Mouse (Mus musculus) kidney, adult 8-10 months (tissue): ENCODE measurements around the gene Cyth1.

Experiments
- DNase-seq, 2 experiments: peaks; one replicate each; pipeline ENCODE4 v3.0.0; 2022

Cyth1 gene

GRCm38 (mm10) chr11:118253447-118254158 lies 5.2 kb upstream of the Cyth1 start:
- DNase-seq, result no peak

GRCm38 (mm10) chr11:118249012-118249383 lies 606 bp upstream of the Cyth1 start:
- DNase-seq, result no peak

- DNase-seq, result peak; percentile 70 to 76
These were observed 865 bp downstream of the Cyth1 start for GRCm38 (mm10) chr11:118247359-118248095.

- DNase-seq, result no peak
These were observed 1.7 kb downstream of the Cyth1 start for GRCm38 (mm10) chr11:118246724-118247123.

GRCm38 (mm10) chr11:118245130-118245529 lies 3.3 kb downstream of the Cyth1 start:
- no peak for DNase-seq

DNA sequence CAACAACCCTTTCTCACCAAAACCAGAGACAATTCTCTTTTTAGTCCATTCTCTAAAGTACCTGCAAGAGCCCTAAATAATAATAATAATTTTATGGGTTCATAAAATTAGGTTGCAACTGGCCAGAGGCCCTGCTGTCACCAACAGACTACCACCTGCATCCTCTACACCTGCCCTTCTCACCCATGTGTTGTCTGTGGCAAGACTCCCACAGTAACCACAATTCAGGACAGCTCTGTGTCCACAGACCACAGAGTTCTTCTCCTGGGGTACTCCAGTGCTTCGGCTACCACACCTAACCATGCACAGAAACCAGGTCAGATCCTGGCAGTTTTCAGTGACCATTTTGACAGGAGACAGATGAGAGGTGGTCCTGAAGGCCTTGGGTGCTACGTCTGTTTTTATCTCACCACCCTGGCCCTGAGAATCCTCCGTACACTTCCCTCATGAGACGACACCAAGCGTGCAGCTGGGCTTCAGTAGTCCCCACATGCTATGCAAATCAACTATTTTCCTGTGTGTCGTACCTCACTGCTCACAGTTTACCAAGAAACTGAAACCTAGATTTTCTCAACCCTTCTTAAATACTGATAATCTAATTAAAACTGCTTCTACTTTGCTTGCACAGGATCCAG lies 4.6 kb downstream of the Cyth1 start:
- DNase-seq, result no peak

DNA sequence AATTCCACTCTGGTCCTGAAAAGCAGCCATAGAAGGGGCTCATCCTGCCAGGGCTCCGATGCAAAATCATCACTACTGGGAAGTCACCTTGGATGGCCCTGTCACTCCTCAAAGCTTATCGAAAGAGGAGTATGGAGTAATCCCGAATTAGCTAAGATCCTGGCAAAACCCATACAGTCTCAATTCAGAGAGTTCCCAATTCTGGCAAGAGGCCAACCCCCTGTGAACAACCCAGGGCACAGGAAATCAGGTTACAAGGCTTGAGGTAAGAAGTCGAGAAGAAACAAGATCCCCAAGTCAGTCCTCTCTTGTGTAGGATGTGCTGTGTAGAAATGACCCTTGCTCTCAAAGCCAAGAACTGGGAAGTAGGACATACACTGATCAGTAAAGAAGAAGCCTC lies 5.9 kb downstream of the Cyth1 start:
- DNase-seq, result no peak

DNA sequence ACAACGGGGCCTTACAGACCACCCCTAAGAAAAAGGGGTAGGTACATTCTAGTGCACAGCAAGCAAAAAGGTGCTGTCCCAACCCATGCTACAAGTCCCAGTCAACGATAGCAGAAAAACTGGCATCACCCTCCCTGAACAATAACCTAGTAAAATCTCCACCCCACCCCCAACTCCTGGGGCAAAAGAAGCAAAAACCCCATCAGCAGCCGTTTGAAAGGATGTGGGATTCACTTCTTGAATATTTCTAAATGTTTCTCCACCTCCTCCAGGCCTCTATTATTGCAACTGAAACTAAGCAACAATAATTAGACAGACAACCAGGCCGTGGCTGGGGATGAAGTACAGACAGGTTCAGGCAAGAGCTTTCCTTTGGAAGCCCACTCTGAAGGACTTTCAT lies 8.0 kb downstream of the Cyth1 start:
- no peak for DNase-seq

GRCm38 (mm10) chr11:118239281-118240198 lies 8.9 kb downstream of the Cyth1 start:
- DNase-seq, result peak; percentile 32 to 47

DNA sequence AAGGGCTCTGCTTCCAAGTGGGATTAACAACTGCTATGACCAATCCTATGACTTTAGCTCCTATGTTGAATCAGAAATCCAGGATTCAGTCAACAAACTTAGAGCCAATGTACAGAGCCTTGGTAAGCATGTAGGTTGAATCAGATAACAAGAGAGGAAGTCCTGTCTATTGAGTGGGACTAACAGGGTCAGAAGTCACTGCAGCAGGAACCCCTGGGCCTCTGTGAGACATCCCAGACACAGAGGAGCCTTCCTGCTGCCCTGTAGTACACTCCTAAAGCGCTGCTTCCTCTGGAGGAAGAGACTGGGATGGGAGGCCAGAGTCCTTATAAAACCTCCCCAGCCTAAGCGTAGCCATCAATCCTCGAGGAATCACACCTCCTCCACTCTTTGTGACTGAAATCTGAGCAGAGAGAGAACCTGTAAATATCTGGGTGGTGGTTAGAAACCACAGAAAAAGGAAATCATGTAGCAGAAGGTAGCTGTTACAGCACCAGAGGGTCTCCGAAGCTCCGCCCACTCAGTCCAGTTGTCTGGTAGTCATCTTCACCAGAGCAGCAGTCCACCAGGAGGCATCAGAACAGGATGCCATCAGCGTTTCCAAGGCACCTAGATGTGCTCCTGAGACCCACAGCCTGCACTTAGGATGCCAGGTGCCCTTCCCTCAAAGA lies 11.7 kb downstream of the Cyth1 start:
- no peak for DNase-seq

DNA sequence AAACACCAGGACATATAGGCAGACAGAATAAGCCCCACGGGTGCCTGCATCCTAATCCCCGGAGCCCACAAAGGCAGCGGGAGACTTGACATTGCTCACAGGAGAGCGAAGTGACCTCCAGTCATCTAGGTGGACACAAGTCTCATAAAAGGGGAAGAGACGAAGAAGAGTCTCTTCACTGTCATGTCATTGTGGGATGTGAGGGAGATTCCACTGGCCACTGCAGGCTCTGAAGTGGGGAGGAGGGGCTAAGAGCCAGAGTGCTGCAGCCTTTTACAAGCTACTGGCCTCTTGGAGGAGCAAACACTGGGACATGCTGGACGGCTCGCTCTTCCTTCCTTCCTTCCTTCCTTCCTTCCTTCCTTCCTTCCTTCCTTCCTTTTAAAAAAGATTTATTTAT lies 13.5 kb downstream of the Cyth1 start:
- no peak for DNase-seq

GRCm38 (mm10) chr11:118234500-118234899 lies 13.9 kb downstream of the Cyth1 start:
- no peak for DNase-seq

DNA sequence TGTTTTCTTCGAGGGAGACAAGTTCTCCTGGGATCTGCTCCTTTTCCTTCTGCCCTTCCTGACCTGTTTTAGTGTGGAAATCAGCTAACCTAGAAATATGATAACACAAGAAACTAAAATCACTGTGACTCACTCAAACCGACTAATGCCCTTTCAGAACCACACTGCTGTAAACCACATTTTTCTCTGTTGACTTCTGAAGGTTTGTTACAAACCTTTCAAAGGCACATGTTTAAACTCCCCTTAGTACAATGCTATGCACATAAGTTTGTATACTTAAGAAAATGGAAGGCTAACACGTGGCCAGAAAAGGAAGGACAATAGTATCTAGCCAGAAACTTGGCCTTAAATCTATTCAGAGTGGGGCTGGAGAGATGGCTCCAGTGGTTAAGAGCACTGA lies 14.5 kb downstream of the Cyth1 start:
- no peak for DNase-seq

DNA sequence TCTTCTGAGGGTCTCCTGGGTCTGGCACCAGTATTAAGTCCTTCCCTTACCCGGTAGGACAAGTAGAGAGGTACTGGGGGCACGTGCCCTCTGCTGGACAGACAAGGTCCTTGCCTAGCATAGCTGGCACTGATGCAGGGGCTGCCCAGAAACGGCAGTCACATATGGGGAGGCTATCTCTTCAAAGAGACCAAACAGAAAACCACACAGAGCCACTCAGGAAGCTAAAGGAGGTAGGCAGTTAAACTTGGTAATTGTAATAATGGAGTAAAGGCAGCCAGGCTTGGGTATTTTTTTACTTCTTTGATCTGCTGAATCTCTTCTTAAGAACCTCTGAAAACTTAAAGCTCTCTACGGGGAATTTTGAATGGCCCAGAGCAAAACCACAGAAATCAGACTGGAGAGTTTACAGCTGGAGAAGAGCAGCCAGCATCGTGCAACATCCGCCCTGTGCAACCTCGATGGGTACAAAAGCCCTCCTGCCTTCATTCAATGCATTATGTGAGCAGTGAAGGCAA lies 16.0 kb downstream of the Cyth1 start:
- no peak for DNase-seq

DNA sequence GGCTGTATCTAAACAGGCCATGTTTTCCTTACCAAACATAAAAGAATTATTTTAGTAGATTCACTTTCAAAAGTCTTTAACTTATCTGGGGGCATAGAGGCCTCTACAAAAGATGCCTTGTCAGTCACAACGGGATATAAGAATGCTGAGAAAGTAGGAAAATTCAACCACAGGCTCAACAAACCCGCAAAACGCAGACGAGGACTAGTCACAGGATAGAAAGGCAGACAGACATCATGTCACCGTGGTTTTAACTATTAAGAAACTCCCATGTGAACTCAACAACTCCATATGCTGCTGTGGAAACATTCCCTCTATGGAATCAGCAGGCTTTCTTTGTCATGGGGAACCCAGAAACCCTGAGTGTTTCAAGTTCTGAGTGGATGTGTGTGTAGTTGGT lies 18.5 kb downstream of the Cyth1 start:
- no peak for DNase-seq

DNA sequence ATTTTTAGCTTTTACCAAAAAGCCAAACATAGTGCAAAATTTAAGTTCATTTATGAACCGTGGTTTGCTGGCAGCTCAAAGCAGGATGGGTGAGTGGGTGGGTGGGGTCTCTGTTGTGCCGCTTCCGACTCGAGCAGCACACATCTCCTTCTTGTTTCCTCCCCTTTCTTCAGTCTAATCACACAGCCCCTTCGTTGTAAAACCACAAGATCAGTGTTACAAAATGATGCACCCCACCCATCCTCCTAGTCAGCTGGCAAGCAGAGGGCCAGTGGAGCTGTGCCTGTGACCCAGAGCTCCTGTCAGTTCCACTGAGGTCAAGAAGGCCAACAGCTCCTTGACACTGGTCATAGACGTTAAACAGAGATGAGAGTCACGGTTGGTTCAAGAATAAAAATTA lies 20.7 kb downstream of the Cyth1 start:
- no peak for DNase-seq

GRCm38 (mm10) chr11:118226850-118227249 lies 21.5 kb downstream of the Cyth1 start:
- no peak for DNase-seq

DNA sequence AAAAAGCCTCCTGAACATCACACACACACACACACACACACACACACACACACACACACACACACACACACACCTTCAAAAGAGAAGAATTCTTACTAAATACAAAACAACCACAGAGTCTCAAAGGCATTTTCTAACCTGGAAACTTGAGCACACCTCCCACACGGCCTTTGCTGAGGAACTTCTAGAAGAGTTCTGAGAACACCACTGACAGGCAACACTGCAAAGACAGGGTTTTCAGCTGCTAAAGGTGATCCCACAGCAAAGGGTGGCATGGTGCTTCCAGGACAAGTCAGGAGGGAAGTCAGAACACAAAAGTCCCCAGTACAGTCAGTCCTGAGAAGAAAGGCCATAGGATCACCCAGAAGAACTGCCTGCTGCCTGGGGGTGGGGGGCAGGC lies 22.5 kb downstream of the Cyth1 start:
- DNase-seq, result no peak

GRCm38 (mm10) chr11:118225056-118225836 lies 23.1 kb downstream of the Cyth1 start:
- no peak for DNase-seq

- DNase-seq, result no peak
These were observed 24.9 kb downstream of the Cyth1 start for GRCm38 (mm10) chr11:118223416-118224067.

DNA sequence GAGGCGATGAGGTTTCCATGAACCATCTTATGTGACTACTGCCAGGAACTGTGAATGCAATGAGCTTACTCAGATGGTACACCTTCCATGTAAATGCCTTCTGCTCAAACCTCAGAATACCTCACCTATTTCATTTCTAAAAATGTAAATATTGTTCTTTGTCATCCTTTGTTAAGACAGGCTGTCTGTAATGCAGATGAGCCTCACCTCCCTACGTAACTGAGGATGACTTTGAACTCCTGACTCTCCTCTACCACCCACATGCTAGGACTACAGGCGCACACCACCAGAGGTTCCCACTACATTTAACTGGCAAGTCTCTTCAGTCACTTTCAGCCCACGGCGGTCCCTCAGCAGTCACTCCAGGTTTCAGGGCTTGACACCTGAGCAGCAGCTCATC lies 25.5 kb downstream of the Cyth1 start:
- no peak for DNase-seq
